Mouse (Mus musculus) ovary, adult 18-20 months (tissue): ENCODE measurements around the gene Tex2.
"Not testable (repeated sequence)": the region's sequence is repeated elsewhere in the genome, so short reads cannot be mapped to it uniquely, and the experiment has no call there.

Experiments used
- DNase-seq: peaks from one replicate; pipeline ENCODE4 v3.0.0; 2022; ENCODE audit warnings: low spot score, mixed read lengths

Tex2 gene

GRCm38 (mm10) chr11:106579146-106579545 lies 34.1 kb downstream of the Tex2 start:
- no peak for DNase-seq

GRCm38 (mm10) chr11:106577624-106578355 lies 35.4 kb downstream of the Tex2 start:
- DNase-seq = not testable (repeated sequence)

GRCm38 (mm10) chr11:106574456-106574855 lies 38.8 kb downstream of the Tex2 start:
- DNase-seq = no peak

GRCm38 (mm10) chr11:106573476-106574240 lies 39.6 kb downstream of the Tex2 start:
- DNase-seq = no peak

GRCm38 (mm10) chr11:106572958-106573357 lies 40.3 kb downstream of the Tex2 start:
- no peak for DNase-seq

- peak; percentile 15 for DNase-seq
These were observed 41.0 kb downstream of the Tex2 start for GRCm38 (mm10) chr11:106572020-106572782.

GRCm38 (mm10) chr11:106571026-106571983 lies 41.9 kb downstream of the Tex2 start:
- no peak for DNase-seq

- no peak for DNase-seq
These were observed 44.8 kb downstream of the Tex2 start for GRCm38 (mm10) chr11:106568329-106568960.

- DNase-seq = no peak
These were observed 47.0 kb downstream of the Tex2 start for GRCm38 (mm10) chr11:106566040-106566785.

GRCm38 (mm10) chr11:106564261-106564660 lies 49.0 kb downstream of the Tex2 start:
- DNase-seq = no peak

- DNase-seq = no peak
These were observed 50.5 kb downstream of the Tex2 start for GRCm38 (mm10) chr11:106562707-106563106.

- DNase-seq = no peak
These were observed 53.5 kb downstream of the Tex2 start for GRCm38 (mm10) chr11:106559773-106560172.

GRCm38 (mm10) chr11:106558008-106558407 lies 55.2 kb downstream of the Tex2 start:
- DNase-seq = no peak

- no peak for DNase-seq
These were observed 55.8 kb downstream of the Tex2 start for GRCm38 (mm10) chr11:106557398-106557797.

GRCm38 (mm10) chr11:106556689-106557088 lies 56.5 kb downstream of the Tex2 start:
- DNase-seq = no peak

GRCm38 (mm10) chr11:106555805-106556615 lies 57.2 kb downstream of the Tex2 start:
- DNase-seq = no peak

GRCm38 (mm10) chr11:106550398-106550797 lies 62.8 kb downstream of the Tex2 start:
- DNase-seq = no peak

- no peak for DNase-seq
These were observed 67.1 kb downstream of the Tex2 start for GRCm38 (mm10) chr11:106546081-106546480.

GRCm38 (mm10) chr11:106544916-106545315 lies 68.3 kb downstream of the Tex2 start:
- no peak for DNase-seq
